Mouse (Mus musculus): ENCODE measurements around the gene Gm49776. TPM values are rescaled to one million over a fixed set of nuclear protein-coding genes. Genes with fewer than 3 reads are reported as not detected.
"Not testable (repeated sequence)": the region's sequence is repeated elsewhere in the genome, so short reads cannot be mapped to it uniquely, and the experiment has no call there.

Gene Gm49776
- polyA plus RNA-seq, 1 experiment from 2014 or later, result 6.5 TPM

DNA sequence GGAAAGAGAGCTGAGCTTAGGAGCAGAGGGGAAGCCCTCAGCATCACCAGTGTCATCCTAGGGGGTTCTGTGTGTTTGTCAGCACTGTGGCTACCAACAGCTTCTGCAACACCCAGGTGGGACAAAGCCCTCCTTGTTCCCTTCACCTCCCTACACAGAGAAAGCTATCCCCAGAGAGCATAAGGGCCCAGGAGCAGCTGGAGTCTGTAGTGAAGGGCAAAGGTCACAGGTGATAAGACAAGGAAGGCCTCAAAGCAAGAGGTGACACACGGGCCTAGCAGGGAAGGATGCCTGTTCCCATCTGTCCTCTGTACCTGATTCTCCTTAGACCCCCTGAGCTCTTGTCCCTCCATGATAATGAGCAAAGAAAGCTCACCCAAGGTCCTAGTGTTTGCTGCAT, 56.5 kb downstream of the Gm49776 start:
- Histone ChIP-seq H3K4me2 (ENCODE audit: low read depth, low read length) (no peak overlapping the region), H3K36me3 (ENCODE audit: control insufficient read depth, insufficient read depth, low read length) (no peaks in the 10 kb centered on the region), H3K27me3 (replicated peaks; ENCODE audit: control insufficient read depth, insufficient read depth, low read length) (no peaks in the 10 kb centered on the region), H3K9ac (ENCODE audit: low read depth, low read length) (no peak overlapping the region), H3K9me3 (ENCODE audit: control insufficient read depth, low read length) (no peaks in the 10 kb centered on the region), H3K4me3 (ENCODE audit: low read depth, low read length) (no peak overlapping the region), H3K4me1 (ENCODE audit: control insufficient read depth, insufficient read depth, low read length) (no peaks in the 10 kb centered on the region), H3K27ac (replicated peaks; ENCODE audit: low read depth, low read length) (no peak overlapping the region)
- WGBS, result 20% methylated on average over 1 of the region's 1 CpGs
- DNase-seq (ENCODE audit: low spot score), result no peak
- no peak for ATAC-seq (ENCODE audit: low read depth)

DNA sequence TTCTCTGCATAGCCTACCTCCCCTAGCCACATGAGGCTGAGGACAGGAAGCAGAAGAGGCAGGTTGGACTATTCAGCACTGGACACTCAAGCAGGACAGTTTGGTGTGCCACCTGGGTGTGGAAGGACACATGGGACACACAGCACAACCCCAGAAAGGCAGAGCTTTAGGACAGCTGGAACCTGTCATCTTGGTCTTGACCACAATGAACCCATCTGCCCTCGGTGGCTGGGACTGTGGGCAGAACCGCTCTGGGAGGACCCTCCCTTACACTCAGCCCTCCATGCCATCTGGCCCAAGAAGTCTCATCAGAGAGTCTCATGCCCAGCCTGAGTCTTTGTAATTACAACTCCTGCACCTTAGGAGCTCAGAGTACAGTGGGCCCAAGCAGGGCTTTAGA, 58.1 kb downstream of the Gm49776 start:
- no peak overlapping the region for H3K27ac ChIP-seq (replicated peaks; ENCODE audit: low read depth, low read length)

DNA sequence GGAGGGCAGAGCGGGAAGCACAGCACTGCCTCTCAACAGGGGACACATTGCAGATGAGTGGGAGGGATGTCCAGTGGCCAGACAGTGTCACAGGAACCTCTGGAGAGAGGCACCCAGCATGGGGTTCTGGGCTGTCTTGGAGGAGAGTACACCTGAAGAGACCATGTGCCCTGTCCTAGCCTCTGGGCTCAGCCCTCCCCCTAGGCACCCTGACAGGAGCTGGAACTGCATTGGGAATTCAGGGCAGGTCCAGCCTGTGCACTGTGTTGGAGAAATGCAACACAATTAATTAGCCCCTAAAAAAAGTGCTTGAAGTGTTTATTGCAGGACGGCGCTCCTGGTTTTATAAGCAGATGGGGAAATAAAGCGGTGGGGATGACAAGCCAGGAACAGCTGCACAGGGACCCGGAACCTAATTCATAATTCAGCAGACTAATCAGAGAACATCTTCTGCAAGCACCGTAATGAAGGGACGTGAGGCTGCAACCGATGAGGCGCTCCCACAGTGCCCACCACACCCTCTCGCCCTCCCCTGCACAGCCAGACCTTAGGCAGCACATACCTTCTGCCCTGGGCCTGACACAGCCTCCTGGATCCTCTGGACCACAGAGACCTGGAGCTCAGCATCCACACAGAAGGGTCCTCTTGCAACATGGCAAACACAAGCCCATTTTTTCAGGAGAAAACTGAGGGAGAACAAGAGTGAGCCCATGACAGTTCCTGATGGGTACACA, 59.6 kb downstream of the Gm49776 start:
- no peak for ATAC-seq (ENCODE audit: low read depth)
- no peak for DNase-seq (ENCODE audit: low spot score)
- no peak overlapping the region for H3K9ac ChIP-seq (ENCODE audit: low read depth, low read length)
- 0 out of 2 replicates have a peak, but pooled peaks cover 6% of the 10 kb centered on the region for H3K4me1 ChIP-seq (ENCODE audit: control insufficient read depth, insufficient read depth, low read length)
- no peak overlapping the region for H3K4me2 ChIP-seq (ENCODE audit: low read depth, low read length)
- H3K4me3 ChIP-seq (ENCODE audit: low read depth, low read length), result no peak overlapping the region
- no peaks in the 10 kb centered on the region for H3K27me3 ChIP-seq (replicated peaks; ENCODE audit: control insufficient read depth, insufficient read depth, low read length)
- H3K36me3 ChIP-seq (ENCODE audit: control insufficient read depth, insufficient read depth, low read length), result no peaks in the 10 kb centered on the region
- no peak overlapping the region for H3K27ac ChIP-seq (replicated peaks; ENCODE audit: low read depth, low read length)
- 70% methylated on average over 10 of the region's 10 CpGs for WGBS
- H3K9me3 ChIP-seq (ENCODE audit: control insufficient read depth, low read length), result no peaks in the 10 kb centered on the region

More for the DNA sequence above, 58.1 kb downstream of the Gm49776 start:
- Histone ChIP-seq H3K27me3 (replicated peaks; ENCODE audit: control insufficient read depth, insufficient read depth, low read length) (no peaks in the 10 kb centered on the region), H3K4me3 (ENCODE audit: low read depth, low read length) (no peak overlapping the region), H3K9ac (ENCODE audit: low read depth, low read length) (no peak overlapping the region), H3K36me3 (ENCODE audit: control insufficient read depth, insufficient read depth, low read length) (no peaks in the 10 kb centered on the region), H3K9me3 (ENCODE audit: control insufficient read depth, low read length) (no peaks in the 10 kb centered on the region), H3K4me1 (ENCODE audit: control insufficient read depth, insufficient read depth, low read length) (no peaks in the 10 kb centered on the region), H3K4me2 (ENCODE audit: low read depth, low read length) (no peak overlapping the region)
- no peak; the same call in 1 of the 2 replicates for ATAC-seq (ENCODE audit: low read depth)
- 71% methylated on average over 2 of the region's 2 CpGs for WGBS
- DNase-seq (ENCODE audit: low spot score), result no peak

DNA sequence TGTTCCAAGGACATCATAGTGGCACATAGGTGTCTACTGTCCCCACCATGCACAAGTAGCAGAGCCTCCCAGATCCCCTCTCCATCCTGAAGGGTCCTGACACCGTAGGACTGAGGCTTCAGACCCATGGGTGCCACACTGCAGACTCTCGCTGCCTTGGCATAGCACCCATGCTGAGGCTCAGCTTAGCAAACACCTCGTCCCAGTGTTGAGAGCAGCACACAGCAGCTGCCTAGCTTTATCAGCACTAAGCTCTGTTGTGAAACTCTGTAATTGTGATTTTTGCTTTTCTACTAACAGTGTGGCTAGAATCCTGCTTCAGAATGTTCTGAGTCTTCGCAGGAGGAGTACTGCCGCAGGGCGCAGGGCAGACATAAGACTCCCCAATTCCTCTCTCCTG, 60.2 kb downstream of the Gm49776 start:
- Histone ChIP-seq H3K4me1 (ENCODE audit: control insufficient read depth, insufficient read depth, low read length) (0 out of 2 replicates have a peak, but pooled peaks cover 6% of the 10 kb centered on the region), H3K27me3 (replicated peaks; ENCODE audit: control insufficient read depth, insufficient read depth, low read length) (no peaks in the 10 kb centered on the region)

DNA sequence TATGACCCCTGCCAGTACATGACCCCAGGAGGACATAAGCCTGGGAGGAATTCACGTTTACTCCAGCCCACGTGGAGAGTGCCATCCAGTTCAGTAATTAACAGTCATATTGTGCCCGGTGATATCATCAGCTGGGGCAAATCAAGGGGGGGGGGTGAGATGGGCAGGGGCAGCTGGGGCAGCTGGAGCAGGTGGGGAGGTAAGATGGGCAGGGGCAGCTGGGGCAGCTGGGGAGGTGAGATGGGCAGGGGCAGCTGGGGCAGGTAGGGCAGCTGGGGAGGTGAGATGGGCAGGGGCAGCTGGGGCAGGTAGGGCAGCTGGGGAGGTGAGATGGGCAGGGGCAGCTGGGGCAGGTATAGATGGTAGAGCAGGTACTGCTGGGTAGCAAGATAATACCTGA, 62.6 kb downstream of the Gm49776 start:
- not testable (repeated sequence) for H3K36me3 ChIP-seq (ENCODE audit: control insufficient read depth, insufficient read depth, low read length); H3K4me2 ChIP-seq (ENCODE audit: low read depth, low read length); ATAC-seq (ENCODE audit: low read depth); H3K9ac ChIP-seq (ENCODE audit: low read depth, low read length); DNase-seq (ENCODE audit: low spot score); H3K27me3 ChIP-seq (replicated peaks; ENCODE audit: control insufficient read depth, insufficient read depth, low read length); H3K4me1 ChIP-seq (ENCODE audit: control insufficient read depth, insufficient read depth, low read length); H3K9me3 ChIP-seq (ENCODE audit: control insufficient read depth, low read length); H3K27ac ChIP-seq (replicated peaks; ENCODE audit: low read depth, low read length); H3K4me3 ChIP-seq (ENCODE audit: low read depth, low read length)
- WGBS, result 48% methylated on average over 3 of the region's 3 CpGs

More for the DNA sequence above, 60.2 kb downstream of the Gm49776 start:
- Histone ChIP-seq H3K4me2 (ENCODE audit: low read depth, low read length) (no peak overlapping the region), H3K9ac (ENCODE audit: low read depth, low read length) (no peak overlapping the region), H3K9me3 (ENCODE audit: control insufficient read depth, low read length) (no peaks in the 10 kb centered on the region), H3K4me3 (ENCODE audit: low read depth, low read length) (no peak overlapping the region), H3K36me3 (ENCODE audit: control insufficient read depth, insufficient read depth, low read length) (no peaks in the 10 kb centered on the region), H3K27ac (replicated peaks; ENCODE audit: low read depth, low read length) (no peak overlapping the region)
- WGBS, result 80% methylated on average over 6 of the region's 6 CpGs
- ATAC-seq (ENCODE audit: low read depth) (no peak), DNase-seq (ENCODE audit: low spot score) (no peak)

MicroRNAs within 50 kb of the gene (microRNA counts, 519-probe panel; counts per million panel counts)
- 2,190 counts per million, percentile 29 among the panel's probes with 10 or more counts for microRNA mmu-miR-1306

Small RNAs within 50 kb of the gene (microRNA-seq; reads per million reads assigned to microRNA genes)
- gene Gm24572 (ENCODE audit: borderline number of aligned reads), result not detected
- gene Mir1306 (ENCODE audit: borderline number of aligned reads), result 171 reads per million, percentile 57 among the genes with 10 or more reads in this experiment

Other genes with a start within 250 kb of the Gm49776 start
- 89.9 and 96.8 TPM in 2 replicates for gene Dgcr6, start 205.5 kb downstream of the Gm49776 start, polyA plus RNA-seq (2014; fragmentation: Nextera tagmentation; extraction: Ambion mirVana)
- 7.2 and 7.7 TPM in 2 replicates for gene Prodh, start 168.1 kb downstream of the Gm49776 start, polyA plus RNA-seq (2014; fragmentation: Nextera tagmentation; extraction: Ambion mirVana)
- 4.3 and 5.1 TPM in 2 replicates for gene Rtn4r, start 130.7 kb downstream of the Gm49776 start, polyA plus RNA-seq (2014; fragmentation: Nextera tagmentation; extraction: Ambion mirVana)
- gene Ccdc188, start 40.4 kb downstream of the Gm49776 start, polyA plus RNA-seq (2014; fragmentation: Nextera tagmentation; extraction: Ambion mirVana), result not detected in 2 replicates
- 23.6 and 25.4 TPM in 2 replicates for gene Zdhhc8, start 23.2 kb downstream of the Gm49776 start, polyA plus RNA-seq (2014; fragmentation: Nextera tagmentation; extraction: Ambion mirVana)
- gene Trmt2a, start 9.6 kb downstream of the Gm49776 start, polyA plus RNA-seq (2014; fragmentation: Nextera tagmentation; extraction: Ambion mirVana), result 79.1 and 83.5 TPM in 2 replicates
- 515 and 520 TPM in 2 replicates for gene Ranbp1, start 9.6 kb downstream of the Gm49776 start, polyA plus RNA-seq (2014; fragmentation: Nextera tagmentation; extraction: Ambion mirVana)
- 28.9 and 34.3 TPM in 2 replicates for gene Dgcr8, start 30.9 kb upstream of the Gm49776 start, polyA plus RNA-seq (2014; fragmentation: Nextera tagmentation; extraction: Ambion mirVana)
- gene Tango2, start 89.8 kb upstream of the Gm49776 start, polyA plus RNA-seq (2014; fragmentation: Nextera tagmentation; extraction: Ambion mirVana), result 28.2 and 30.6 TPM in 2 replicates
- gene Arvcf, start 89.9 kb upstream of the Gm49776 start, polyA plus RNA-seq (2014; fragmentation: Nextera tagmentation; extraction: Ambion mirVana), result 23.0 and 23.5 TPM in 2 replicates
- gene Txnrd2, start 168.1 kb upstream of the Gm49776 start, polyA plus RNA-seq (2014; fragmentation: Nextera tagmentation; extraction: Ambion mirVana), result 14.7 TPM in 2 replicates
- gene Comt, start 168.5 kb upstream of the Gm49776 start, polyA plus RNA-seq (2014; fragmentation: Nextera tagmentation; extraction: Ambion mirVana), result 85.4 and 86.4 TPM in 2 replicates
- gene Gnb1l, start 240.4 kb upstream of the Gm49776 start, polyA plus RNA-seq (2014; fragmentation: Nextera tagmentation; extraction: Ambion mirVana), result 16.5 and 17.8 TPM in 2 replicates
- 3.2 and 3.8 TPM in 2 replicates for gene Rtl10, start 240.6 kb upstream of the Gm49776 start, polyA plus RNA-seq (2014; fragmentation: Nextera tagmentation; extraction: Ambion mirVana)

All from embryonic facial prominence, embryonic 14.5 days (tissue).